In the genomic region with DNA sequence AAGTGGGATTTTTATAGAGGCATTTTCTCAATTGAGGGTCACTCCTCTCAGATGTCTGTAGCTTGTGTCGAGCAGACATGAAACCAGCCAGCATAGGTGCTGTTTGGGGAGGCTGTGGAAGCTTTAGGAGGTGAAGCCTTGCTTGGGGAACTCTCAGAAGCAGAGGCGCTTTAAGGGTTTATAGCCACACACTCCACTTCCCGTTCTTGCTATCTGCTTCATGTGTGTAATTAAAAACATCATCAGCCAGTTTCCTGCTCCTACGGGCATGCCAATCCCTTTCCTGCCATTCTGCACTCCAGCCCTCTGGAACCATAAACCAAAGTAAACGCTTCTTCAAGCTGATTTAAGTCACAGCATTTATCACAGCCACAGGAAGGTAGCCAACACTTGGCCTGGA, we compare ENCODE assay signal across 21 mouse cellular contexts. TPM values are rescaled to one million over a fixed set of nuclear protein-coding genes. Genes with fewer than 3 reads are reported as not detected.
DNase-seq lines count a peak whose midpoint lies in the region; ATAC-seq and TF ChIP-seq lines count a peak whose summit lies in the region.
"Had no signal": no experiment of that assay in that cellular context is flagged by ENCODE, and none has a peak within 500 bp of the region (broad histone marks: within the 10 kb centered on the region; RNA-seq: fewer than 3 reads in every experiment).

No protein-coding gene starts in this region.

- no peak for ATAC-seq in lung, embryonic 14.5 days (ENCODE audit: insufficient read depth)
- ATAC-seq in intestine, embryonic 16.5 days, result peak; percentile 50
- 0 out of 2 replicates have a peak, but pooled peaks have one; percentile 28 for ATAC-seq in stomach, postnatal 0 days (ENCODE audit: low FRiP score, low TSS enrichment)
- ATAC-seq in midbrain, embryonic 11.5 days (ENCODE audit: low FRiP score), result no peak
- ATAC-seq: forebrain, embryonic 13.5 days had no signal

- no peak for TF ChIP-seq EP300 in stomach, postnatal 0 days (optimal IDR thresholded peaks at IDR 0.05)

- no peak for TF ChIP-seq POLR2A in testis, adult 2 months (IDR thresholded peaks at IDR 0.05; ENCODE audit: control insufficient read depth, low read depth, low read length)

- no peaks in the 10 kb centered on the region for H3K27me3 ChIP-seq in lung, embryonic 14.5 days (ENCODE audit: insufficient read depth, low read length)
- H3K27me3 ChIP-seq in testis, adult 2 months (ENCODE audit: control insufficient read depth, insufficient read depth, low read length), result no peaks in the 10 kb centered on the region
- no peaks in the 10 kb centered on the region for H3K27me3 ChIP-seq in intestine, embryonic 16.5 days (replicated peaks; ENCODE audit: control insufficient read depth, insufficient read depth, low read length)
- no peaks in the 10 kb centered on the region for H3K27me3 ChIP-seq in stomach, postnatal 0 days (ENCODE audit: control insufficient read depth, insufficient read depth, low read length)
- no peaks in the 10 kb centered on the region for H3K27me3 ChIP-seq in midbrain, embryonic 11.5 days (ENCODE audit: control insufficient read depth, insufficient read depth, low read length)
- H3K27me3 ChIP-seq: forebrain, embryonic 13.5 days; heart, embryonic 15.5 days; hindbrain, embryonic 13.5 days had no signal

- H3K27ac ChIP-seq in lung, embryonic 14.5 days (ENCODE audit: low read depth), result no peak overlapping the region
- H3K27ac ChIP-seq in testis, adult 2 months (ENCODE audit: control insufficient read depth, insufficient read depth, low read depth, low read length), result no peak overlapping the region
- H3K27ac ChIP-seq in intestine, embryonic 16.5 days (ENCODE audit: low read length), result peak overlapping the region; percentile 62
- H3K27ac ChIP-seq in stomach, postnatal 0 days (replicated peaks), result peak overlapping the region; percentile 26; the same call in 1 of the 2 replicates
- H3K27ac ChIP-seq in midbrain, embryonic 11.5 days (ENCODE audit: low read depth, low read length), result no peak overlapping the region
- H3K27ac ChIP-seq: embryonic facial prominence, embryonic 10.5 days; forebrain, embryonic 13.5 days; gastrocnemius, adult 2 months; heart, embryonic 15.5 days; hindbrain, embryonic 13.5 days had no signal

- no peak overlapping the region for H3K4me3 ChIP-seq in lung, embryonic 14.5 days (ENCODE audit: low read depth, low read length)
- peak overlapping the region; percentile 30 for H3K4me3 ChIP-seq in testis, adult 2 months (ENCODE audit: control insufficient read depth, low read depth, low read length)
- H3K4me3 ChIP-seq in intestine, embryonic 16.5 days (ENCODE audit: low read length), result no peak overlapping the region
- no peak overlapping the region for H3K4me3 ChIP-seq in stomach, postnatal 0 days (ENCODE audit: low read depth, low read length)
- no peak overlapping the region for H3K4me3 ChIP-seq in midbrain, embryonic 11.5 days (ENCODE audit: low read depth, low read length)
- H3K4me3 ChIP-seq: embryonic facial prominence, embryonic 10.5 days; forebrain, embryonic 13.5 days; gastrocnemius, adult 2 months; heart, embryonic 15.5 days; hindbrain, embryonic 13.5 days had no signal

- peak; percentile 6 for DNase-seq in lung, embryonic 14.5 days
- DNase-seq in lung, adult 18-20 months, result no peak
- no peak for DNase-seq in testis, postnatal 10 days (ENCODE audit: low spot score)
- no peak for DNase-seq in stomach, postnatal 0 days (ENCODE audit: low spot score)
- no peak for DNase-seq in urinary bladder, adult 18-20 months (ENCODE audit: low spot score in 2 of 2)
- no peak for DNase-seq in midbrain, embryonic 11.5 days (ENCODE audit: low spot score, missing footprints)
- DNase-seq: adrenal gland, postnatal 25 days; cerebellum, adult 18-20 months; cerebellum, adult 9-11 months; cerebellum, postnatal 36 days; gastrocnemius, adult 2 months; gastrocnemius, postnatal 25 days had no signal

- no peak overlapping the region for H3K9ac ChIP-seq in lung, embryonic 14.5 days
- no peak overlapping the region for H3K9ac ChIP-seq in intestine, embryonic 16.5 days (ENCODE audit: low read depth, low read length)
- H3K9ac ChIP-seq in stomach, postnatal 0 days (ENCODE audit: low read length), result no peak overlapping the region
- H3K9ac ChIP-seq in midbrain, embryonic 11.5 days (ENCODE audit: low read length), result no peak overlapping the region
- H3K9ac ChIP-seq: forebrain, embryonic 13.5 days; heart, embryonic 15.5 days; hindbrain, embryonic 13.5 days had no signal

- no peak overlapping the region for H3K4me2 ChIP-seq in lung, embryonic 14.5 days
- H3K4me2 ChIP-seq in intestine, embryonic 16.5 days (ENCODE audit: low read depth, low read length), result no peak overlapping the region
- no peak overlapping the region for H3K4me2 ChIP-seq in stomach, postnatal 0 days (replicated peaks; ENCODE audit: low read depth)
- H3K4me2 ChIP-seq in midbrain, embryonic 11.5 days, result no peak overlapping the region
- H3K4me2 ChIP-seq: forebrain, embryonic 13.5 days; heart, embryonic 11.5 days; heart, embryonic 15.5 days; hindbrain, embryonic 13.5 days had no signal

- H3K4me1 ChIP-seq in lung, embryonic 14.5 days (ENCODE audit: insufficient read depth), result no peaks in the 10 kb centered on the region
- H3K4me1 ChIP-seq in testis, adult 2 months (ENCODE audit: control insufficient read depth, insufficient read depth, low read length), result no peaks in the 10 kb centered on the region
- H3K4me1 ChIP-seq in intestine, embryonic 16.5 days (ENCODE audit: control insufficient read depth, insufficient read depth, low read length), result peaks cover 9% of the 10 kb centered on the region; the same call in 1 of the 2 replicates
- H3K4me1 ChIP-seq in stomach, postnatal 0 days (replicated peaks; ENCODE audit: control insufficient read depth, insufficient read depth), result 0 out of 2 replicates have a peak, but pooled peaks cover 3% of the 10 kb centered on the region
- no peaks in the 10 kb centered on the region for H3K4me1 ChIP-seq in midbrain, embryonic 11.5 days (ENCODE audit: control insufficient read depth, insufficient read depth, low read length)
- H3K4me1 ChIP-seq: embryonic facial prominence, embryonic 10.5 days; forebrain, embryonic 13.5 days; hindbrain, embryonic 13.5 days had no signal

- H3K36me3 ChIP-seq in lung, embryonic 14.5 days (ENCODE audit: insufficient read depth), result no peaks in the 10 kb centered on the region
- no peaks in the 10 kb centered on the region for H3K36me3 ChIP-seq in testis, adult 2 months (ENCODE audit: control insufficient read depth, insufficient read depth, low read length)
- H3K36me3 ChIP-seq in intestine, embryonic 16.5 days (ENCODE audit: control insufficient read depth, insufficient read depth, low read length), result no peaks in the 10 kb centered on the region
- H3K36me3 ChIP-seq in stomach, postnatal 0 days (ENCODE audit: control insufficient read depth, insufficient read depth, low read length), result no peaks in the 10 kb centered on the region
- H3K36me3 ChIP-seq in midbrain, embryonic 11.5 days (ENCODE audit: control insufficient read depth, insufficient read depth, low read length), result no peaks in the 10 kb centered on the region
- H3K36me3 ChIP-seq: embryonic facial prominence, embryonic 10.5 days; heart, embryonic 15.5 days; hindbrain, embryonic 13.5 days had no signal

- TF ChIP-seq CTCF in lung, embryonic 14.5 days (IDR thresholded peaks at IDR 0.05; ENCODE audit: low read depth), result no peak
- TF ChIP-seq CTCF in testis, adult 2 months (IDR thresholded peaks at IDR 0.05; ENCODE audit: control insufficient read depth, insufficient read depth, insufficient replicate concordance, low read depth, low read length), result no peak
- TF ChIP-seq CTCF in stomach, postnatal 0 days (IDR thresholded peaks at IDR 0.05; ENCODE audit: low read depth), result no peak

- 25% methylated on average over 5 of the region's 5 CpGs for WGBS in lung, embryonic 14.5 days
- 24% methylated on average over 5 of the region's 5 CpGs for WGBS in intestine, embryonic 16.5 days
- WGBS in stomach, postnatal 0 days, result 28% methylated on average over 5 of the region's 5 CpGs
- 80% methylated on average over 5 of the region's 5 CpGs for WGBS in midbrain, embryonic 11.5 days

- no peaks in the 10 kb centered on the region for H3K9me3 ChIP-seq in lung, embryonic 14.5 days (ENCODE audit: low read depth, low read length)
- no peaks in the 10 kb centered on the region for H3K9me3 ChIP-seq in intestine, embryonic 16.5 days (ENCODE audit: control insufficient read depth, low read length)
- H3K9me3 ChIP-seq in stomach, postnatal 0 days (ENCODE audit: control insufficient read depth, low read length), result no peaks in the 10 kb centered on the region
- no peaks in the 10 kb centered on the region for H3K9me3 ChIP-seq in midbrain, embryonic 11.5 days (ENCODE audit: control insufficient read depth, low read length)
- H3K9me3 ChIP-seq: embryonic facial prominence, embryonic 10.5 days; forebrain, embryonic 13.5 days; heart, embryonic 15.5 days; hindbrain, embryonic 13.5 days had no signal

RNA-seq across cellular contexts. Expression of a gene that starts 3.8 kb away (rescaled TPM):
- polyA plus RNA-seq in lung, embryonic 14.5 days (2014; fragmentation: Nextera tagmentation; extraction: Ambion mirVana), result not detected in 2 replicates
- 43.5 and 47.0 TPM in 2 replicates for polyA plus RNA-seq in testis, adult 2 months (2012; rRNA removed)
- 1.3 and 1.7 TPM in 2 replicates for polyA plus RNA-seq in intestine, embryonic 16.5 days (2015; fragmentation: Nextera tagmentation; extraction: Ambion mirVana)
- 50.6 and 55.3 TPM in 2 replicates for polyA plus RNA-seq in stomach, postnatal 0 days (2015; fragmentation: Nextera tagmentation; extraction: Ambion mirVana)
- polyA plus RNA-seq in midbrain, embryonic 11.5 days (2014; fragmentation: Nextera tagmentation; extraction: Ambion mirVana), result not detected in 2 replicates
- polyA plus RNA-seq: adrenal gland, adult 2 months; C2C12; embryonic facial prominence, embryonic 10.5 days; forebrain, embryonic 13.5 days; heart, embryonic 11.5 days; heart, embryonic 15.5 days; hindbrain, embryonic 13.5 days had no signal

RNA-seq across cellular contexts. Expression of a gene that starts 48.1 kb away (rescaled TPM):
- polyA plus RNA-seq in lung, embryonic 14.5 days (2014; fragmentation: Nextera tagmentation; extraction: Ambion mirVana), result 0.21 TPM in 1 of 2 replicates, not detected in the other
- polyA plus RNA-seq in testis, adult 2 months (2012; rRNA removed), result 0.81 and 1.4 TPM in 2 replicates
- 0.18 and 0.38 TPM in 2 replicates for polyA plus RNA-seq in intestine, embryonic 16.5 days (2015; fragmentation: Nextera tagmentation; extraction: Ambion mirVana)
- polyA plus RNA-seq in stomach, postnatal 0 days (2015; fragmentation: Nextera tagmentation; extraction: Ambion mirVana), result 0.42 and 0.69 TPM in 2 replicates
- 0.04 TPM in 1 of 2 replicates, not detected in the other for polyA plus RNA-seq in midbrain, embryonic 11.5 days (2014; fragmentation: Nextera tagmentation; extraction: Ambion mirVana)
- polyA plus RNA-seq: embryonic facial prominence, embryonic 10.5 days; forebrain, embryonic 13.5 days; heart, embryonic 11.5 days; heart, embryonic 15.5 days; hindbrain, embryonic 13.5 days had no signal

Comparison
In these comparisons a context has a peak if more than half of its experiments do, and no peak if none do; other contexts are left out.
1. ATAC-seq: peak in intestine, embryonic 16.5 days (single experiment) and stomach, postnatal 0 days (single experiment); none in lung, embryonic 14.5 days (single experiment) and midbrain, embryonic 11.5 days (single experiment).
2. H3K27ac ChIP-seq: peak in intestine, embryonic 16.5 days (single experiment) and stomach, postnatal 0 days (single experiment); none in lung, embryonic 14.5 days (single experiment), testis, adult 2 months (single experiment) and midbrain, embryonic 11.5 days (single experiment).
3. RNA of a gene that starts 3.8 kb away (polyA plus RNA-seq): 50.6 to 55.3 TPM in stomach, postnatal 0 days and 43.5 to 47.0 TPM in testis, adult 2 months; 1.3 to 1.7 TPM in intestine, embryonic 16.5 days, not detected in lung, embryonic 14.5 days and not detected in midbrain, embryonic 11.5 days; every median in the first group is over 10 times any median in the second.